Comparison of ENCODE assay signal across 25 mouse cellular contexts in the genomic region with DNA sequence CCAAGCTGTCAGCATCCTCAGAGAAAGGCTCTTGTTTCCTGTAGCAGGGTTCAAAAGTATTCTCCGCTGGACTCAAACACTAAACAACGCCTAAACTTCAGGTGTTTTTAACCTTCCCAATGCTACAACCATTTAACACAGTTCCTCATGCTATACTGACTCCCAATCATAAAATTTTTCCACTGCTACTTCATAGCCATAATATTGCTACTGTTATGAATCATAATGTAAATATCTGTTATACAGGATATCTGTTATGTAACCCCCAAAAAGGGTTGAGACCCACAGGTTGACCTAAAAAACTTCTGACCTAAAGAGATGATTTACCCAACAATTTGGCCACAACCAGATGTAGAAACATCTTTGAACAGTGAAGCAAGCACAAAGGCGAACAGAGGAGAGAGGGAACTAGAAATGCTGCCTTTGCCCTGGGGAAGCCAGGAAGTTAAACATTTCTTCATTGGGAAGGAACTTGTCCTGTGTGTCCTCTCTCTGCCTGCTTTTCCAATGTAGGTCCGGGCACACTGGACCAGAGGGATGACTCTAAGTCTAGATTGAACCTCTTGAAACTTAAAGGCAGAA.
DNase-seq lines count a peak whose midpoint lies in the region; ATAC-seq and TF ChIP-seq lines count a peak whose summit lies in the region.
"Had no signal": no experiment of that assay in that cellular context is flagged by ENCODE, and none has a peak within 500 bp of the region (broad histone marks: within the 10 kb centered on the region; RNA-seq: fewer than 3 reads in every experiment).

No protein-coding gene starts in this region.

- no peak for DNase-seq in liver, postnatal 0 days
- DNase-seq in liver (no peak), CH12.LX (ENCODE audit: extremely low read depth) (peak; percentile 38)
- DNase-seq in layer of hippocampus, postnatal 10 days (ENCODE audit: low spot score in 2 of 2), result no peak
- no peak for DNase-seq in cerebellum, postnatal 14 days
- DNase-seq: adrenal gland, postnatal 36 days; cerebellum, adult 2 months; cerebellum, postnatal 25 days; gastrocnemius, postnatal 36 days; heart, adult 2 months; heart, postnatal 4 days; kidney, adult 18-20 months; layer of hippocampus, postnatal 36 days; right cerebral cortex, adult 18-20 months; spleen, adult 18-20 months; thymus, postnatal 25 days had no signal

- no peaks in the 10 kb centered on the region for H3K36me3 ChIP-seq in liver, postnatal 0 days (replicated peaks; ENCODE audit: insufficient read depth, low read length)
- no peaks in the 10 kb centered on the region for H3K36me3 ChIP-seq in CH12.LX (replicated peaks in 1 of 2; ENCODE audit: control insufficient read depth in 1 of 2, insufficient read depth in 1 of 2, low read length in 1 of 2)
- H3K36me3 ChIP-seq: heart, embryonic 12.5 days; liver, embryonic 15.5 days had no signal

- 68% methylated on average over 4 of the region's 4 CpGs for WGBS in liver, postnatal 0 days (ENCODE audit: insufficient replicate concordance)

- TF ChIP-seq RAD21 in CH12.LX (IDR thresholded peaks at IDR 0.05; ENCODE audit: low read depth, low read length), result no peak

- no peaks in the 10 kb centered on the region for H3K9me3 ChIP-seq in liver, postnatal 0 days (ENCODE audit: low read length)
- peaks cover 9% of the 10 kb centered on the region for H3K9me3 ChIP-seq in CH12.LX (replicated peaks; ENCODE audit: low read length)
- H3K9me3 ChIP-seq: heart, embryonic 12.5 days; liver, embryonic 15.5 days had no signal

- no peak overlapping the region for H3K4me2 ChIP-seq in liver, postnatal 0 days (ENCODE audit: low read depth, low read length)
- peak overlapping the region; percentile 69 for H3K4me2 ChIP-seq in CH12.LX (ENCODE audit: insufficient read depth, low read depth, poor library complexity, severe bottlenecking)
- H3K4me2 ChIP-seq: heart, embryonic 12.5 days; hindbrain, embryonic 14.5 days; liver, embryonic 15.5 days; midbrain, embryonic 11.5 days had no signal

- TF ChIP-seq POLR2A in CH12.LX (IDR thresholded peaks at IDR 0.05; ENCODE audit: low read depth, low read length), result no peak

- no peak overlapping the region for H3K4me3 ChIP-seq in liver, postnatal 0 days (ENCODE audit: low read depth, low read length)
- H3K4me3 ChIP-seq in CH12.LX (replicated peaks in 1 of 3; ENCODE audit: low read depth in 2 of 3, low read length in 2 of 3, poor library complexity in 1 of 3), result no peak overlapping the region
- H3K4me3 ChIP-seq: heart, adult 2 months; heart, embryonic 12.5 days; liver, embryonic 15.5 days had no signal

- H3K27me3 ChIP-seq in liver, postnatal 0 days (ENCODE audit: insufficient read depth, low read length), result no peaks in the 10 kb centered on the region
- no peaks in the 10 kb centered on the region for H3K27me3 ChIP-seq in CH12.LX (replicated peaks)
- H3K27me3 ChIP-seq: heart, embryonic 12.5 days; liver, embryonic 15.5 days; Patski had no signal

- dilution Hi-C loops in CH12.LX (cut with MboI; ENCODE audit: extremely low pct_ligation_motif_present, extremely low pct_unique_long_range_greater_than_20kb, low sequenced_read_pairs), result no loop called here

- H3K27ac ChIP-seq in liver, postnatal 0 days (ENCODE audit: low read depth), result no peak overlapping the region
- peak overlapping the region; percentile 98 for H3K27ac ChIP-seq in CH12.LX (ENCODE audit: insufficient read depth, low read depth)
- H3K27ac ChIP-seq: heart, adult 2 months; hindbrain, embryonic 14.5 days; liver, embryonic 15.5 days had no signal

- in situ Hi-C loops in CH12.LX (cut with MboI; ENCODE audit: low pct_ligation_motif_present, low pct_unique_long_range_greater_than_20kb, low sequenced_read_pairs), result no loop called here

- no peak for TF ChIP-seq CTCF in liver, postnatal 0 days (IDR thresholded peaks at IDR 0.05; ENCODE audit: low read depth)
- no peak for TF ChIP-seq CTCF in CH12.LX (conservative IDR thresholded peaks at IDR 0.05 in 1 of 2, IDR thresholded peaks at IDR 0.05 in 1 of 2; ENCODE audit: low read depth in 2 of 2, low read length in 2 of 2)

- ATAC-seq in liver, postnatal 0 days, result peak; percentile 38; the same call in 1 of the 2 replicates
- ATAC-seq in common myeloid progenitor, adult 5-6 weeks (replicated peaks; ENCODE audit: low read depth, poor library complexity, severe bottlenecking), result peak; percentile 65
- peak; percentile 95 for ATAC-seq in megakaryocyte progenitor cell, adult 5-6 weeks (replicated peaks; ENCODE audit: poor library complexity)
- ATAC-seq: forebrain, embryonic 14.5 days; midbrain, embryonic 16.5 days had no signal

- H3K4me1 ChIP-seq in liver, postnatal 0 days (ENCODE audit: insufficient read depth), result no peaks in the 10 kb centered on the region
- peaks cover 15 to 27% of the 10 kb centered on the region in 2 experiments for H3K4me1 ChIP-seq in CH12.LX (ENCODE audit: control insufficient read depth in 1 of 2, insufficient read depth in 2 of 2)
- H3K4me1 ChIP-seq: heart, embryonic 12.5 days; liver, embryonic 15.5 days had no signal

- no peaks in the 10 kb centered on the region for H3K79me2 ChIP-seq in CH12.LX (replicated peaks; ENCODE audit: control insufficient read depth, extremely low read depth, insufficient read depth, poor library complexity, severe bottlenecking)

- TF ChIP-seq EP300 in liver, postnatal 0 days (IDR thresholded peaks at IDR 0.05; ENCODE audit: low read depth), result no peak
- TF ChIP-seq EP300 in CH12.LX (IDR thresholded peaks at IDR 0.05; ENCODE audit: low read length), result peak; percentile 72

- H3K9ac ChIP-seq in liver, postnatal 0 days (replicated peaks), result no peak overlapping the region
- H3K9ac ChIP-seq in CH12.LX (ENCODE audit: insufficient read depth, low read depth), result peak overlapping the region; percentile 61
- H3K9ac ChIP-seq: heart, embryonic 12.5 days; hindbrain, embryonic 14.5 days; liver, embryonic 15.5 days had no signal

TF ChIP-seq in CH12.LX, 34 proteins besides CTCF, POLR2A, EP300 and RAD21:
- TF ChIP-seq TBP (conservative IDR thresholded peaks at IDR 0.05; ENCODE audit: low read depth, low read length) (no peak), SMC3 (IDR thresholded peaks at IDR 0.05; ENCODE audit: low read depth, low read length) (no peak), MAFK (IDR thresholded peaks at IDR 0.05; ENCODE audit: insufficient replicate concordance, low read length) (no peak), USF2 (conservative IDR thresholded peaks at IDR 0.05; ENCODE audit: low read depth, low read length) (no peak), MYC (IDR thresholded peaks at IDR 0.05; ENCODE audit: low read depth, low read length) (no peak), BHLHE40 (IDR thresholded peaks at IDR 0.05; ENCODE audit: low read depth, low read length) (no peak), JUN (IDR thresholded peaks at IDR 0.05; ENCODE audit: insufficient read depth, low read depth, low read length) (peak; percentile 22; the same call in 1 of the 2 replicates), SIN3A (IDR thresholded peaks at IDR 0.05; ENCODE audit: low read length) (no peak), NELFE (IDR thresholded peaks at IDR 0.05; ENCODE audit: low read depth, low read length) (peak; percentile 3; the same call in 1 of the 2 replicates), KAT2A (IDR thresholded peaks at IDR 0.05; ENCODE audit: insufficient replicate concordance, low read length) (no peak), IRF4 (IDR thresholded peaks at IDR 0.05; ENCODE audit: low read depth, low read length) (peak; percentile 84), TCF12 (IDR thresholded peaks at IDR 0.05; ENCODE audit: low read depth, low read length) (no peak), NRF1 (IDR thresholded peaks at IDR 0.05; ENCODE audit: low read depth, low read length) (no peak), JUND (conservative IDR thresholded peaks at IDR 0.05; ENCODE audit: low read depth, low read length) (peak; percentile 88), UBTF (IDR thresholded peaks at IDR 0.05; ENCODE audit: low read depth, low read length) (0 out of 2 replicates have a peak, but pooled peaks have one; percentile 13), POLR2AphosphoS2 (IDR thresholded peaks at IDR 0.05; ENCODE audit: low read depth, low read length) (no peak)

Comparison
In these comparisons a context has a peak if more than half of its experiments do, and no peak if none do; other contexts are left out.
1. ATAC-seq: peak in every context shown above with its lines; median percentile 95 in megakaryocyte progenitor cell, adult 5-6 weeks; 65 in common myeloid progenitor, adult 5-6 weeks; 38 in liver, postnatal 0 days.